Mouse (Mus musculus) monocyte, adult 2 months (primary cell): Measurements from ENCODE around the gene Btbd8.

ENCODE experiments used
- DNase-seq, 2 experiments: peaks; one replicate each; pipeline ENCODE4 v3.0.0; 2022; ENCODE audit warnings: low spot score in 2 of 2, low read depth in 1 of 2

Btbd8 gene

GRCm38 (mm10) chr5:107516087-107516486 lies 78.3 kb downstream of the Btbd8 start:
- no peak for DNase-seq

- no peak for DNase-seq
Measured at GRCm38 (mm10) chr5:107518602-107519001, 80.8 kb downstream of the Btbd8 start.

- no peak for DNase-seq
Measured at GRCm38 (mm10) chr5:107521386-107521785, 83.6 kb downstream of the Btbd8 start.

GRCm38 (mm10) chr5:107521897-107522296 lies 84.1 kb downstream of the Btbd8 start:
- no peak for DNase-seq

GRCm38 (mm10) chr5:107524281-107524680 lies 86.5 kb downstream of the Btbd8 start:
- DNase-seq, result no peak

- no peak for DNase-seq
Measured at GRCm38 (mm10) chr5:107528856-107529255, 91.1 kb downstream of the Btbd8 start.

- no peak for DNase-seq
Measured at GRCm38 (mm10) chr5:107533590-107533989, 95.8 kb downstream of the Btbd8 start.

GRCm38 (mm10) chr5:107534581-107534980 lies 96.8 kb downstream of the Btbd8 start, which contains the start of gene 1700028K03Rik:
Gene 1700028K03Rik, plus strand, starts transcription at chr5:107534709.
- DNase-seq, result no peak

- no peak for DNase-seq
Measured at GRCm38 (mm10) chr5:107541696-107542095, 103.9 kb downstream of the Btbd8 start.

- DNase-seq, result no peak
Measured at GRCm38 (mm10) chr5:107545927-107546326, 108.1 kb downstream of the Btbd8 start.

- no peak for DNase-seq
Measured at GRCm38 (mm10) chr5:107547955-107548354, 110.2 kb downstream of the Btbd8 start.

GRCm38 (mm10) chr5:107548444-107548843 lies 110.6 kb downstream of the Btbd8 start:
- DNase-seq, result no peak

- no peak for DNase-seq
Measured at GRCm38 (mm10) chr5:107554336-107554735, 116.5 kb downstream of the Btbd8 start.

GRCm38 (mm10) chr5:107556969-107557368 lies 119.2 kb downstream of the Btbd8 start:
- no peak for DNase-seq
